8 mouse cellular contexts compared by ENCODE assay signal in genomic region chr9:65214425-65214777, GRCm38 (mm10). TPM values are rescaled to one million over a fixed set of nuclear protein-coding genes. Genes with fewer than 3 reads are reported as not detected.
DNase-seq lines count a peak whose midpoint lies in the region; ATAC-seq and TF ChIP-seq lines count a peak whose summit lies in the region.

No protein-coding gene starts in this region.

- peaks cover 8% of the 10 kb centered on the region for H3K4me1 ChIP-seq in forebrain, embryonic 15.5 days
- peaks cover 16% of the 10 kb centered on the region; the same call in 1 of the 2 replicates for H3K4me1 ChIP-seq in kidney, postnatal 0 days (replicated peaks; ENCODE audit: insufficient read depth, low read length)

- no peaks in the 10 kb centered on the region for H3K9me3 ChIP-seq in forebrain, embryonic 15.5 days
- H3K9me3 ChIP-seq in kidney, postnatal 0 days (replicated peaks; ENCODE audit: low read length), result no peaks in the 10 kb centered on the region

- H3K9ac ChIP-seq in forebrain, embryonic 15.5 days (replicated peaks), result peak overlapping the region; percentile 86; the same call in 1 of the 2 replicates
- H3K9ac ChIP-seq in kidney, postnatal 0 days (ENCODE audit: low read depth, low read length), result peak overlapping the region; percentile 81

- TF ChIP-seq CTCF in kidney, postnatal 0 days (IDR thresholded peaks at IDR 0.05; ENCODE audit: low read depth), result no peak

- no peaks in the 10 kb centered on the region for H3K27me3 ChIP-seq in forebrain, embryonic 15.5 days
- no peaks in the 10 kb centered on the region for H3K27me3 ChIP-seq in kidney, postnatal 0 days (ENCODE audit: insufficient read depth, low read length)

- H3K4me3 ChIP-seq in forebrain, embryonic 15.5 days, result peak overlapping the region; percentile 73
- peak overlapping the region; percentile 59 for H3K4me3 ChIP-seq in kidney, postnatal 0 days (replicated peaks; ENCODE audit: low read depth, low read length)

- peak; percentile 77 for DNase-seq in kidney, adult 9 months
- no peak for DNase-seq in kidney, adult 11 months
- DNase-seq in kidney, postnatal 0 days (ENCODE audit: low spot score), result peak; percentile 75
- DNase-seq in lung, postnatal 36 days, result peak; percentile 76
- DNase-seq in cerebellum, postnatal 10 days, result no peak
- no peak for DNase-seq in gastrocnemius, adult 8-10 months (ENCODE audit: low spot score in 2 of 2)

- ATAC-seq in forebrain, embryonic 15.5 days (replicated peaks), result no peak
- peak; percentile 30 for ATAC-seq in kidney, postnatal 0 days (replicated peaks; ENCODE audit: low FRiP score, low read depth)
- ATAC-seq in megakaryocyte progenitor cell, adult 5-6 weeks (replicated peaks; ENCODE audit: poor library complexity), result no peak; the same call in 1 of the 2 replicates

- H3K27ac ChIP-seq in forebrain, embryonic 15.5 days (replicated peaks), result peak overlapping the region; percentile 79; the same call in 1 of the 2 replicates
- peak overlapping the region; percentile 95 for H3K27ac ChIP-seq in kidney, postnatal 0 days

- peak overlapping the region; percentile 93 for H3K4me2 ChIP-seq in forebrain, embryonic 15.5 days (replicated peaks)
- H3K4me2 ChIP-seq in kidney, postnatal 0 days (ENCODE audit: low read length), result peak overlapping the region; percentile 87

- no peaks in the 10 kb centered on the region for H3K36me3 ChIP-seq in forebrain, embryonic 15.5 days
- H3K36me3 ChIP-seq in kidney, postnatal 0 days (ENCODE audit: insufficient read depth, low read length), result no peaks in the 10 kb centered on the region

- WGBS in forebrain, embryonic 15.5 days, result 11% methylated on average over 10 of the region's 10 CpGs
- WGBS in kidney, postnatal 0 days, result 17% methylated on average over 10 of the region's 10 CpGs

RNA-seq across cellular contexts. Expression of gene Parp16, which starts 19.2 kb away (rescaled TPM):
- polyA plus RNA-seq in forebrain, embryonic 15.5 days (2015; fragmentation: Nextera tagmentation; extraction: Ambion mirVana), result 4.9 and 5.1 TPM in 2 replicates
- 8.4 and 8.6 TPM in 2 replicates for polyA plus RNA-seq in kidney, postnatal 0 days (2015; fragmentation: Nextera tagmentation; extraction: Ambion mirVana)
- total RNA-seq in megakaryocyte progenitor cell, adult 5-6 weeks (2015), result 3.2 and 3.3 TPM in 2 replicates
- 2.8 and 3.1 TPM in 2 replicates for total RNA-seq in megakaryocyte progenitor cell, adult 5-6 weeks (2017)
- 1 to 10 TPM; 3.3 to 5.2 (median 4.1) TPM for total RNA-seq in gastrocnemius, adult 8-10 months (2022)

RNA-seq across cellular contexts. Expression of gene Cilp, which starts 50.6 kb away (rescaled TPM):
- 0.42 and 0.55 TPM in 2 replicates for polyA plus RNA-seq in forebrain, embryonic 15.5 days (2015; fragmentation: Nextera tagmentation; extraction: Ambion mirVana)
- 0.33 and 0.51 TPM in 2 replicates for polyA plus RNA-seq in kidney, postnatal 0 days (2015; fragmentation: Nextera tagmentation; extraction: Ambion mirVana)
- total RNA-seq in megakaryocyte progenitor cell, adult 5-6 weeks (2015), result not detected in 2 replicates
- not detected in 2 replicates for total RNA-seq in megakaryocyte progenitor cell, adult 5-6 weeks (2017)
- 10 to 100 TPM in 2 of 4 experiments, 1 to 10 TPM in 2; 3.3 to 14.7 (median 9.6) TPM for total RNA-seq in gastrocnemius, adult 8-10 months (2022)

Comparison
In these comparisons a context has a peak if more than half of its experiments do, and no peak if none do; other contexts are left out.
1. DNase-seq: peak in kidney, adult 9 months (single experiment), kidney, postnatal 0 days (single experiment) and lung, postnatal 36 days (single experiment); none in kidney, adult 11 months (single experiment), cerebellum, postnatal 10 days (0 of 2) and gastrocnemius, adult 8-10 months (0 of 2).
2. RNA of gene Cilp, which starts 50.6 kb away (total RNA-seq): 3.3 to 14.7 TPM in gastrocnemius, adult 8-10 months; not detected in megakaryocyte progenitor cell, adult 5-6 weeks; every median in the first group is over 4 times any median in the second.